Mouse (Mus musculus) adrenal gland, adult 2 months (tissue): Measurements from ENCODE around the gene Reps1. TPM values are rescaled to one million over a fixed set of nuclear protein-coding genes. Genes with fewer than 3 reads are reported as not detected.

Source experiments
- DNase-seq: peaks from one replicate; pipeline ENCODE4 v3.0.0; 2021
- long read RNA-seq: library from polyadenylated mRNA; stranded (forward); transcript quantifications from one replicate; pipeline ENCODE4 v2.0.0, GENCODE M21; 2021
- polyA plus RNA-seq: library from polyadenylated mRNA; depleted of rRNA; stranded (reverse); fragments of >200 nt; gene quantifications from 2 replicates; pipeline ENCODE4 v1.2.3, GENCODE M21; 2012; rRNA removed
- total RNA-seq, 2 experiments: library from RNA; stranded (reverse); gene quantifications; 2 replicates each; pipeline ENCODE4 v1.2.3; 2021

The Reps1 gene
- total RNA-seq, result 10 to 100 TPM; 33.6 to 33.9 TPM
- polyA plus RNA-seq, result 24.8 and 30.4 TPM in 2 replicates
- long read RNA-seq, transcript Reps1-201 (20 exons, 2,595 nt), result major isoform, 6 of 18 reads
- long read RNA-seq, partial matches to known transcripts, result 2 of 18 reads
- long read RNA-seq, other reads (novel, unspliced or antisense), result 7 of 18 reads

GRCm38 (mm10) chr10:18055696-18056390, at the start of gene Reps1:
Gene Reps1, plus strand, starts transcription at chr10:18055861.
- peak; percentile 61 for DNase-seq

DNA sequence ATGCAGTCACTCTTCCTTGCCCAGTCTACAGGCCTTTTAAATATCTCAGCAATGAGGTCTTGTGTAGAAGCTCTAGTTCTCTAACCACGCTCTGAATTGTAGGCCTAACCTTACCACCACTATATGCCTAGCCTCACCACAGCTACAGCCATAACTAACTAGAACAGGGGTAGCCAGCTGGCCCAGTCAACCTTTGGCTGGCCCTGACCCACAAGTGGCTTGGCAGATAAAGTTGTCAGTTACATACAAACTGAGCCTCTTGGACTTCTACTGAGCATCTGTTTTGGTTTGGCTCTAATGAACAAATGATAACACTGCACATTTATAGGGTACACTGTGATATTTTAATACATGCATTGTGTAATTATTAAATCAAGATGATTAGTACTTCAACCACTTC, 48.9 kb upstream of the Reps1 start:
- DNase-seq, result peak; percentile 15

- no peak for DNase-seq
Measured at GRCm38 (mm10) chr10:18007243-18007642, 48.4 kb upstream of the Reps1 start.

- DNase-seq, result no peak
Measured at GRCm38 (mm10) chr10:18008118-18008517, 47.5 kb upstream of the Reps1 start.

- DNase-seq, result no peak
Measured at GRCm38 (mm10) chr10:18009744-18010143, 45.9 kb upstream of the Reps1 start.

DNA sequence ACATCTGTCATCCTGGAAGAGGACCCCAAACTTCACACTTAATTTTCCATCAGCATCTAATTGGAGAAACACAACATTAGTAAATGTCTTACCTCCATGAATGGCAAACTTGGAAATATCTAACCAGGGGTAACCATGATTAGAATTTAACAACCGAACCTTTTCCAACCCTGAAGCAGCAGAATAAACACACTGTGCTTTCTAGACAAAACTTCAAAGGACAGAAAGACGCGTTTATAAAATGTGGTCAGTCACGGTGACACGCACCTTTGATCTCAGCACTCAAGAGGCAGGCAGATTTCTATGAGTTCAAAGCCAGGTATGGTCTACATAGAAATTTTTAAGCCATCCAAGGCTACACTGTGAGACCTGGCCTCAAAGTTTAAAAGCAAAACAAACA, 43.9 kb upstream of the Reps1 start:
- no peak for DNase-seq

GRCm38 (mm10) chr10:18020443-18020842, 35.2 kb upstream of the Reps1 start:
- no peak for DNase-seq

DNA sequence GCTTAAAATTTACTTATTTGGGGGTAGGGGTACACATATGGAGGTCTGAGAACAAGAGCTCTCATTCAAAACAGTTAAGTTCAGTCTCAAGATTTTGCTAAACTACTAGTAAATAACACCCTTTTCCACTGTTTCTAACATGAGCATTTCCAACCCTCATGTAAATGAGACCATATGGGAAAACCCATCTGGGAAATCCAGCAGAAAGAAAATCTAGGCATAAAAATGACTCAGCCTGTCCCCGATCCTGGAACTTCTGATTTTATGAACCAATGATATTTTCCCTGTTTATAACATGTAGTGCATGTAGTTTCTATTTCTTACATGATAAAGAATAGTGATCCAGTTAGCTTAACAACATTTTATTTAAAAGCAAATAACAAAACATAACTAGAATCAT, 34.8 kb upstream of the Reps1 start:
- no peak for DNase-seq

DNA sequence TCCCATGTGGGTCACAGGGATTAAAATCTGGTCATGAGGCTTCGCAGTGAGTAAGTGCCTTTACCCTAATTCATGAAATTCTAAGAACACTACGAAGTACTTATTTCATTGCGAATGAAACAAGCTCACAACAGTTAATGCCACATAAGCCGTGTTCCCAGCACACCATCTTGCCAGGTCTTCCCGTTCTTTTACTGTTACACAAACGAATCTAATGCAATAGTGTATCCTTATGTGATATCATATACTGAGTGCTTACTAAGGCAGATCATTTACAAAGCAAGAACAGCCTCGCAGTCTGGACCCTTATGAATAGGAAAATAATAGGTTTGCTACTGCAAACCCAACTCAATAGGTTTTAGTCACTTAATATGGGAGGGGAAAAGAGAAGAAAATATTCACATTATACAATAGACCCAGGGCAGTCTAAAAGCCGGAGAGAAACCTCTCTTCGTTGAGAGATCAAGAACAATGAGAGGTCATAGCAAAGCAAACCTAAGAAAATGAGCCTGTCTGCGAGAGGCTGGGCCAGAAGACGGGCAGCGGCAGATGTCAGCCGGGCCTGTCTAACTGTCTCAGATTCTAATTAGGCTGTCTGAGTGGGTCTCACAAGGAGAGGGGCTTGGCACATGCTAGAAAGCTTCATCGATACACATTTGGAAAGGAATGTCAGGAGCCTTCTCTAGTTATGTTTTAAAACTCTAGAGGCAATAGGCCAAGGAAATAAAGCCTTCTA, 33.9 kb upstream of the Reps1 start:
- no peak for DNase-seq

DNA sequence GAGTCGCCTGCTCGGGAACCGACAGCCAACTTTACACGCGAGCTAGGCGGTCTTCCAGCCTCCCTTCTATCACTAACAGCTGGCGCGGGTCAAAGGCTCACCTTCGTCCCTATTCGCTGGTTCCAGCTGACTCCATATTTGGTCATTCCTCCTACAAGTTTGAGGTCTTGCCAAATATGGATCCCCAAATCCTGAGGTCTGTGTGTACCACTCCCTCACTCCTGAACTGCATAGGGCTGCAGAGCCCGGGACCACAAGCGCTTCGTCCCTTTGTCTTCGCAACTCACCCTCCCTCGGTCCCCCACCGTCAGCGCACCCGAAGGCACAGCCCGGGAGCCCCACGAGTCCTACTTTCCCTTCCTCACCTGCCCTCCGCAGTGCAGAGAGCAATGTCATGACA, 33.3 kb upstream of the Reps1 start:
- peak; percentile 81 for DNase-seq

GRCm38 (mm10) chr10:18022741-18023347, 32.8 kb upstream of the Reps1 start, which contains the start of gene Abracl:
Gene Abracl, minus strand, starts transcription at chr10:18023288.
- peak; percentile 81 for DNase-seq

GRCm38 (mm10) chr10:18034408-18034807, 21.3 kb upstream of the Reps1 start:
- no peak for DNase-seq

GRCm38 (mm10) chr10:18036849-18037248, 18.8 kb upstream of the Reps1 start:
- DNase-seq, result no peak

- DNase-seq, result no peak
Measured at GRCm38 (mm10) chr10:18046380-18046779, 9.3 kb upstream of the Reps1 start.

- peak; percentile 43 for DNase-seq
Measured at GRCm38 (mm10) chr10:18047380-18048146, 8.1 kb upstream of the Reps1 start.

GRCm38 (mm10) chr10:18055009-18055695, 509 bp upstream of the Reps1 start:
- peak; percentile 91 for DNase-seq

DNA sequence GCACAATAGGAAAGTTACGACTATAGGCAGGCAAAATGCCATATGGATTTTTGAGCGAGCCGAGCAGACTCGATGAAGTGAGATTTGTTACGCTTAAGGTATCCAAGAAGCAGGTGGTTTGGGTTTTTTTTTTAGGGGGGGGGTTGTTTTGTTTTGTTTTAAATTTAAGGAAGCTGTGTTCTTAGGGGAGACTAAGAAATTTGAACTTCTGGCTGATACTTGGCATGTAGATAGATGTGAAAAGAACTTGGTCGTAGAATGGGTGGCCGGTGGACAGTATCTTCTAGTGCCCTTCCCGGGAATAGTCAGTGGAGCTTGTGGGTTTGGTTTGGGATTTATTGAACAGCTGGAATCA, 707 bp downstream of the Reps1 start:
- DNase-seq, result peak; percentile 20

DNA sequence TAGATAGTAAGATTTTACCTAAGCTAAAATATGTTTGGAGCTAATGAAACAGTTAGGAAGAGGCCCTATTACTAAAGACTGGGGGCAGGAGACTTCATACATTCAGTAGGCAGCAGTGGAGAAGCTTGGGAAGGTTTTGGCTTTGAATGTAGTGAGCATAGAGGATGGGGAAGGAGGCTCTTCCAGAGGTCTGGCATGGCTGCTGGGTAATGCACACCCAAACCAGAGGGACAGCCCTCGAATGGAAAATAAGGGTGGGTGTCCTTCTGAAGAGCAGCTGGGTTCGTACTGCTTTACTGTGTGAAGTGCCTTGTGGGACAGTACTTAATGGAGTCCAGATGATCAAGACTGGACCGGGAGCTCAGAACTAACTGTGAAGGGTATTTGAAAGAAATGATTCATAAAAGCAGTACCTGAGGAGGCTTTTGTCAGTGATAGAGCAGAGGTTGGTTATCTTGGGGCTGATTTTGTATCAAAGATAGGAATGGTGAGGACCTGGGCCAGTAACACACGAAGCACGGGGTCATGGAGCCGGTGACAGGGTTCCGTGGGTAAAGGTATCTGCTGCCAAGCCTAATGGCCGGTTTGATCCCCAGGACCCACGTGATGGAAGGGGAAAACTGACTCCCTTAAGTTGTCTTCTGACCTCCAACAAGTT, 3.1 kb downstream of the Reps1 start:
- DNase-seq, result no peak

DNA sequence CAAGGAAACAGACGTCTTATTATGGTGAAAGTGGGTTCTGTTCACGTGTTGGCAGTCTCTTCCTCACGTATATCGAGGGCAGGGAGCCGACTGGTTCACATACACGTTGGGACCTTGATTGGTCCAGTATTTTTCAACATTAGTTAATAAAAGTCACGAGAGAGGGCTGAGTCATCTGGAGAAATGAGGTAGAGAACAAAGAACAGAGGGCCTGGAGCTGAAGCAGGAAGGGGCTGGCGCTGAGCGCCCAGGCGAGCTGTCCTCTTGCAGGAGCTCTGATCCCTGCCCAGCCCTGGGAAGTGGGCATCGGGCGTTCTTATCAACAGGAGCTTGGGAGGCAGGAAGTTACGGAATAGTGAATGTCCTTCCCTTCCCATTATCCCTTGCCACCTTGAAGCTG, 4.1 kb downstream of the Reps1 start:
- peak; percentile 24 for DNase-seq

DNA sequence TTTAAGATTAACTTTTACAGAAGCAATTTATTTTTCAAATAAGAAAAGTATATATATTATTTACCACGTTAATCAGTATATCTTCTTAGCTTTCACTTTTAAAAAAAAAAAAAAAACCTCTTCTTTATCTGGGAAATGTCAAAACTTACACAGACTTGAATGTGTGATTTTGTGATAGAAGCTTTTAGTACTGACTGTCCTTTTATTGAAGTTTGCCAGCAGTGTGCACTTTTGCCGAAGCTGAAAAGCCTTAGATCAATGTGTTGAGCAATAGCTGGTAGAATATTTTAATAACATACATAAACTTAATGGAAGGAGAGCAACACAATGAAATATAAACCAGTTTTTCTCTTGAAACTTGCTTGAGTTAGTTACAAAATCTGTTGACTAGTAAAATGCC, 5.1 kb downstream of the Reps1 start:
- DNase-seq, result no peak

DNA sequence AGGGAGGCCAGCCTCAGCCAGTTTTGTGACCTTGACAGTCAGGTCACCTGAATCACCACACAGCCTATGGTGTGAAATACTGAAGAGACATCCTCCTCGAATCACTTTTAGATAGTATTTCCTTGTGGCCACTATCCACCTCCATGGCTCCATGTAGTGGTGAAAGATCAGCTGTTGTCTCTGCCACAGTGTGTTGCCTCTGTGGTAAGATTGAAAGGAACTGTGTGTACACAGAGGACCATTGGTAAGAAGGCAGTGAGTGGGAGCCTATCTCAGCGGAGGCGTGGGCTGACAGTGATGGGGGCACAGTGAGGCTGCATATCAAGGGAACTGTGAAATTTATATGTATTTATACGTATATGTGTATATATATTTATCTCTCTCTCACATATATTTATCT, 5.9 kb downstream of the Reps1 start:
- no peak for DNase-seq
